Mouse (Mus musculus): ENCODE measurements around the gene Atxn7l2.
A peak's percentile ranks its signal among the peaks of the same experiment; 100 is the strongest.

Atxn7l2 gene

DNA sequence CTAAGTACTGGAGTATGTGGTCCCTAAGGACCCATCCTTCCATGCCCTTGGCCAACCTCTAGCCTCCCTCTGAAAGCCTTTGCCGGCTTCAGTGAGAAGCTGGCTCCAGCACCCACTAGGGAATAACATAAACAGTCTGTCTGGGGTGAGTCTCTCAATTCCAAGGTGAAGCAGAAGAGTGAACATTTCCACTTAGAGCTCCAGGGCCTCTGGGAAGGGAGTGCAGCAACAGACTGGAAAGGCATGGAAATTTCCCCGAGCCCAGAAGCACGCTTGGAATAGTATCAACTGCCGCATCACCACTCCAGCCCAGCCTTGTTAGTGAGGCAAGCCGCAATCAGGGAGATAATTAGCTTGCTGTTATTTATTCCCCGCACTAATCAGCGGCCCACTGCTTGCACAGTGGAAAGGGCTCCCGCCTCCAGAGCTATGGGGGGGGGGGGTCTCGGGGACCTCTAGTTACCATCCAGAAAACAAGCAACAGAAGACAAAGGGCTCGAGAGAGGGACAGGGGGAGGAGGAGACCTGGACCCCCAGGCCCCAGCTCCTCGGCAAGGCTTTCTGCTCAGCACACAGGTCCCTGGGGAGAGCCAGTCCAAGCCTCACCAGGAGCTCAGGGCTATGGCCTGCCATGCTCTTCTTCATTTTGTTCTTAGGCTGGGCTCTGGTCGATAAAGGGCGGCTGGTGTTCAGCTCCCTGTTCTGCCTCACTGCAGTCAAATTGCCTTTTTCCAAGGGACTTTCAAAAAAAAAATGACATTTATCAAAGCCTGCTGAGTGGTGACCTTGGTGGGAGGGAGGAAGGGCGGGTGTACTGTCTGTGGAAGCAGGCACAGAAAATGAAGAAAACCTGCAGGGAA, 35.8 kb downstream of the Atxn7l2 start:
- DNase-seq = peak; percentile 76 to 78

DNA sequence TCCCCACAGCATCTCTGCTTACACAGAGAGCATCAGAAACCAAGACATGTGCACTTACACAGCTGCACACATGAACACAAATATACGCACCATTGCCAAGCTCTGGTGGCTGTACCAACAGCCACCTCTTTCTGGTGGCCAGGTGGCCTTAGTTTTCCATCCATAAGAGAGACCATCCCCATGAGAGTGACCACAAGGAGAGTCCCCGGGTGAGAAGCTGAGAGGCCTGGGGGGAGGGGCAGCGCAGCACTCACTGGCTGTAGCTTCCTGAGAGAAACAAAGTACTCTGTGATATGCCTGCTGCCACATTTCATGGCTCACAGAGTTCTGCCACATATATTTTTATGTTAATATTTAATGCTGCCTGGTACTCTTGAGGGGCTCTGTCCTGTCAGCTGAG, 41.5 kb downstream of the Atxn7l2 start:
- no peak for DNase-seq

DNA sequence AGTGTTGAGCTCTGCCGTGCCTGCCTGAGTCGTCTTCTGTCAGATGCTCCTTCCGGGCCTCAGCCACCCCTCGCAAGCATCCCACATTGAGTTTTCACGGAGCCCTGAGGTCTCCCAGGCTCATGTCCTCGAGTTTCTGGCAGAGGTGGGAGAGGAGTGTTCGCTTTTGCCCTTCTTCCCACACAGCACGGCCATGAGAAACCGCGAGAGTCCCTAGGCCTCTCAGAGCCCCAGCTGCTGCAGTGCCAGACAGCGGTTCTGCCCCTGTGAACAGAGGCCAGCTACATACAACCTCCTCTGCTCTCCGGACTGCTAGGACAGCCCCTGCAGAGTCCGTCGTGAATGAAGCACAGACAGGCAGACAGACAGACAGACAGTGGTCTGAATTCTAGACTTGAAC, 43.2 kb downstream of the Atxn7l2 start:
- DNase-seq = no peak

DNA sequence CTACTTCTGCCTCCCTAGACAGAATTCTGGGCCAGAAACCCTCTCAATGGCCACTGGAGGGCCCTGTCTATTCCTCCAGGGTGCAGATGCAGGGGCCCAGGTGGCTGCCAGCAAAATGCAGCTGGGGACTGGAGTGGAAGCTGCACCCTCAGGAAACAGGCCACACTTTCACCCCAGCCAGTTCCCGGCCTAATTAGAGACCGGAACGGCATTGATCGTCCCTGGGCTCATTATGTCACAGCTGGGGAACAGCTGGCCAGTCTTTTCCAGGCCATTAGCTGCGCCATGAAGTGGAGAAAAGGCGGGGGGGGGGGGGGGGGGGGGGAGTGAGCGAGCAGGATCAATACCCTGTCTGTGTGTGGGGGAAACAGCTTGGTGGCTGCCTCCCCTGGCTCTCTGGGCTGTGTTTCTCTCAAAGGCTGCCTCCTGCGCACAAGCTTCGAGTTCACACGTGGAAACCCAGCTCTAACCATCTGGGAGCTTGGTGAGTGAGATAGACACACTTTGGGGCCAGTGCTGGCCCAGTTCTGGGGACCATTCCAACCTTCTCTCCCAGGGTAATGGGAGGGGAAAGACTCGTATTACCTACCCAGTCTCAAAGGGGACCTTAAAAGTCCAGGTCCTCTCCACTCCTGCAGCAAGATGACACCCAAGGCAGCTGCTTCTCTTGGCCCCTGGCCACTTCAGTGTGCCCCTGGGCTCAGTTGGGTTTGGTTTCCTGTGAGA, 44.1 kb downstream of the Atxn7l2 start:
- peak; percentile 49 to 62 for DNase-seq

DNA sequence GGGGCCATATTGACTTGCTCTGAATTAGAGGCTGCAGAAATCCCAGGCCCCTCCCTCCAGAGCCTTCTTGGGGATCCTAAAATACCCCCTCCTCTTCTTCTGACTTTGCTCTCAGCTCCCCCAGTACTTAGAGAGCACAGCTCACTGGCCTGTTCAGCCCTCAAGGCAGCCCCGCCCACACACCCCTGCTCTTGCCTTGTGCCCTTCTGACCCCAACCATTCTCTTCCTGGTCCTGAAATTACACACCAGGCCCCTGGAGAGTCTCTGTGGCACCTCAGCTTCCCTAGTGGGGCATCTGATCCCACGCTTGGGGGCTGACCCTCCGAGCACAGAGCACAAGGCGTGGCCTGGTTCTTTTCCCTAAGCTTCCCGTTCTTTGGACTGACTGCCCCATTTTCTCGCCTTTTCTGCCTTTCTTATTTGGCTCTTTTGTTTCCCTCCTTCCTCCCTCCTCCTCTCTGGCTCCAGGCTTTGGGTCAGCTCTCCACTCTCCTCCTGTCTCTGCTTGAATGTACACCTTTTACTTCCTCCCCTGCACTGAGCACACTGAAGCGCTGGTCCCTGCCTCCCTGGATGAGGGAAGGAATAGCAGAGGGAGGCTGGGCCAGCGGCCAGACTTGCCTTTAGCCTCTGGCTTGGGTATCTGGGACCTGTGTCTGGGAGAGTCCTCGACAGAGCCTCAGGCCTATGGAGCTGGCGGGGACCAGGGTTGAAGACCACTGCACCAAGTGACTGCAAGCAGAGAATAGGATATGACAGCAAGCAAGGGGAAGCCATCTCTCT, 45.0 kb downstream of the Atxn7l2 start:
- peak; percentile 55 to 62 for DNase-seq

DNA sequence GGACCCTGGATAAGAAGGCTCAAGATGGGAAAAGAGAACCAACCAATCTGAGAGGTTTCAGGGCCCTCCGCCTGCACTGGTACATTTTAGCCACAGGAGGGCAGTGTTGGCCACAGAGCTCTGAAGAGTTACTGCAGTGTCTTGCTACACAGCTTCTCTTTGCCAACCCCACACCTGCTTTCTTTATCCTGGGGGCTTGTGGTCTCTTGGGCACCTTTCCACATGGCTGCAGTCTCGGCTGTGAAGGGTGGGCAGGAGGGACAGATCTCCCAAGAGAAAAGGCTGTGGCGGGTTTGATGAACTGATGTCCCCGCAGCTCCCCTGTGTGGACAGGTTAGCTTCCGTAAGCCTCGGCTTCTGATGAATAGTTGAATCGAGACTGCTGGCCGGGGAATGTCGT, 45.9 kb downstream of the Atxn7l2 start:
- peak; percentile 93 to 95 for DNase-seq

DNA sequence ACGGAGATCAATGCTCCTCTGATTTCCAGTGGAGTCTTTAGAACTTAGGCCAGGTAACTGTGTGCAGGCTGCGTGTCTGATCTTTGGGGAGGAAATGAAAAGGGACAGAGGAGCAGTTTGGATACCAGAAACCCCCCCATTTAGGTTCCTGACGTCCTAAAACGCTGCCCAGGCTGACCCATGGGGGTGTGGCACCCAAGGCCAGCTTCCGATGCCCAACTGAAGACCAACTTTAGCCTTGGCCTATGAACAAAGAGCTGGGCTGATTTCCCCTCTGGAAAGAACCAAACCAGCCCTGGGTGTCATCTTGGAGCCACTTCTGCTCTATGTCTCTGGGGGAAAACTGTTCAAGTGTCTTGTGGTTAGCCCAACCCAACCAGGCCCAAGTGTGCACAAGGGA, 46.6 kb downstream of the Atxn7l2 start:
- DNase-seq = no peak

DNA sequence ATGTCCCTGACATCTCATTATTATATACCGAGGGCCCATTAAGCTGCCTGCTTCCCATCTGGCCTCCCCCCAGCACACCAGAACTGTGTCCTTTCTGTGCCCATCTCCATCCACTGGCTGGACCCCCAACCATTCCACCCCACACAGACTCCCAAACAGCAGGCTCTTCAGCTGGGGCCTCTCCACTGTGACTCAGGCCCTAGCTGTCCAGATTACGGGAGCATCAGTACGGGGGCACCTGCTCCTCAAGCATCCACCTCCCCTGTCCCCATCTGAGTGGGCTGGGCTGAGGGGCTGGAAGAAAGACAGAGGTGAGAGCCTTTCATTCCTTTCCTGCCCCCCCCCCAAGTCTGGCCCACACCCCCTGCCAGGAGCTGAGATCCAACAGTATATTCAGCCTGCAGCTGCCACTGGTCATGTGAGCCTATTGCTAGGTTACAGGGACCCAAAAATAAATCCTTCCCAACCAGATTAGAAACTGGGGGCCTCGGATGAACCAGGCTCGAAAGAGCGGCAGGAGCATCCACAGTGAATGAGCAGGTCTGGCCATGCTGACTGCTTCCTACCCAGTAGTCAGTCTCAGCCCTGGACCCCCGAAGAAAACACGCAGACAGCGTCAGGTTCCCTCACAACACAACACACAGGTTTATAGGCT, 52.2 kb downstream of the Atxn7l2 start:
- DNase-seq = peak in 1 of 2 experiments; percentile 57

DNA sequence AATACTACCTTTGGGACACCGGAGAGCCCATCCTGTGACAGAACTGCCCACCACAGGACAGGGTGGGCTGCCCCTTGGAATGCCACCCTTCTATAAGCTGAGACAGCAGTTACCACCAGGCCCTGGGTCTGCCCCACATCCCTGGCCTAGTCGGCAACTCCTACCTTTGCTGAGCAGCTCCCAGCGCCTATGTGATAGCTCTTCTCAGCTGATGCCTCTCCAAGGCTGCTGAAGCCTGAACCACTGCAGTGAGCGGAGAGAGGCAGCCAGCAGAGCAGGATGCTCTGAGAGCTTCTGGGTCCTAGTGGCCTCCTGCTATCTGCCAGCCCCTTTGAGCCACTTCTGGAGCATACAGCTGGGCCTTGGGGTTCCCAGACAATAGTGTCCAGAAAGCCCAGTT, 56.1 kb downstream of the Atxn7l2 start, which contains the start of gene Gpr61:
TSS of gene Gpr61 (minus strand) at position 227 of the 400 bp plus-strand sequence.
- DNase-seq = no peak

DNA sequence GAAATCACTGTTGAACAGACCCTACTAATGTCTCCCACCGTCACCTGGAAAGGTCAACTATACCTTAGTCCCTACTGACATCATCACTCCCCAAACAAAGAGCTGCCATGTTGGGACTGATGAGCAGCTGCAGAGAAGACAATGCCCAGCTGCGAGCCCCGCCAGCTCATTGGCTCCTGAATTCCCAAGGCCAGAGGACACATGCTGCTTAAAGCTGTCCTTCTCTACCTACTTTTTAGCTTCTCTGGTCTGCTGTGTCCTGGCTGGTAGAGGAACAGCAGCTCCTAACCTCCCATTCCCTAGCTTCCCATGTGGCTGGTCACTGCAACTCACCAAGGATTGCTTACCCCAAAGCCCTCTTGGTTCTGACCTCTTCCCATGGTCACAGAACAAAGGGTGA, 58.4 kb downstream of the Atxn7l2 start:
- no peak for DNase-seq

Data from cerebellum, postnatal 10 days (tissue).